Mouse (Mus musculus): Measurements from ENCODE around the gene F13a1. TPM values are rescaled to one million over a fixed set of nuclear protein-coding genes. Genes with fewer than 3 reads are reported as not detected.

F13a1 gene
- total and polyA plus RNA-seq, 3 experiments: not detected

DNA sequence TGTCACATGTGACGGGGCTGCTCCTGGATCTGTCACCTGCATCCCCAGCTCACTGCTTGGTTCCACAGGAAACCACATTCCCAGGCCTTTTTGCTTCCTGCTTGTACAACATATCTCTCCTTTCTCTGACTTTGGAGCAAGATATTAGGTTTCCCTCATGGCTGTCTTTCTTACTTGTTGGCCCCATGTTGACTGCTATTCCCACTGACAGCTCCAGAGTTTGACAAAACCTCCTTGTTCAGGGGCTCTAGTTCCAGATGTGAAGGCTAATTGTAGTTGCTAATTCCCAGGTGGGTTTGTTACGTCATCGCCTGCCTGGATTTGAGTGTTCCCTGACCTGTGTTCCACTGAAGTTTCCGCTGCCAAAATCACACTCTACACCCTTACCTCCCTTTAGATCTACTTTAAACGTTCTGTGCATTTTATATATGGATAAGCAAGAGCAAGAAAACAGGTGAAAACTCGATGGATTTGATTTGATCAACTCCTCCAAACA is 50.8 kb downstream of the F13a1 start:
- Histone ChIP-seq H3K27me3 (ENCODE audit: control insufficient read depth in 1 of 2, insufficient read depth in 2 of 2, low read length in 2 of 2) (no peaks in the 10 kb centered on the region), H3K9me3 (replicated peaks; ENCODE audit: insufficient read depth, low read length) (no peaks in the 10 kb centered on the region), H3K27ac (ENCODE audit: control insufficient read depth, low read depth, low read length) (no peak overlapping the region), H3K9ac (ENCODE audit: control insufficient read depth, low read depth, low read length, poor library complexity, severe bottlenecking) (no peak overlapping the region), H3K4me3 (ENCODE audit: control insufficient read depth in 1 of 2, insufficient read depth in 1 of 2, low read depth in 2 of 2, low read length in 2 of 2) (no peak overlapping the region), H3K36me3 (ENCODE audit: control insufficient read depth in 1 of 2, insufficient read depth in 2 of 2, low read length in 2 of 2) (no peaks in the 10 kb centered on the region), H3K4me1 (ENCODE audit: control insufficient read depth in 1 of 2, insufficient read depth in 2 of 2, low read length in 2 of 2) (no peaks in the 10 kb centered on the region), H3K79me2 (ENCODE audit: control insufficient read depth, insufficient read depth, low read length, poor library complexity) (no peaks in the 10 kb centered on the region)
- TF ChIP-seq GATA1 (IDR thresholded peaks at IDR 0.05; ENCODE audit: low read depth, low read length) (no peak), RCOR1 (IDR thresholded peaks at IDR 0.05; ENCODE audit: low read depth, low read length) (no peak), CTCF (IDR thresholded peaks at IDR 0.05 in 2 of 3, conservative IDR thresholded peaks at IDR 0.05 in 1 of 3; ENCODE audit: control insufficient read depth in 1 of 3, insufficient read depth in 1 of 3, low read depth in 2 of 3, low read length in 3 of 3, poor library complexity in 1 of 3, severe bottlenecking in 1 of 3) (no peak), E2F4 (IDR thresholded peaks at IDR 0.05; ENCODE audit: borderline replicate concordance, low read depth, low read length) (no peak)
- no peak for DNase-seq (ENCODE audit: low read depth, low spot score)

DNA sequence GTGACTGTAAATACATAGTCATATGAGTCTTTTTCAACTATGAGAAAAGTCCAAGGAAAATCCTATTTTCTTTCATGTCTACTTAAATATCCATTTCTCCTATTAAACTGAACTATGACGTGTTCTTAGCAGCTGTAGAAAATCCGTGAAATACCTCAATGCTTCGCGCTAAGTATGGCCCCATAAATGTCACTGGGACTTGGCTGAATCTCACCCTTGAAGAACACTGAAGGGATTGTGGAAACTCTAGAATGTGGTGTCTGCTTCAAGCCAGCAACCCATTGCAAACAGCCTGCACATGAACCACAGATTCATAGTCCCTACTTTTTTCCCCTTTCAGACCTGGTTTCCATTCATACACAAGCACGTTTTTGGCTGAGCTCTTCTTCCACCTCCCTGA is 56.5 kb downstream of the F13a1 start:
- Histone ChIP-seq H3K9me3 (replicated peaks; ENCODE audit: insufficient read depth, low read length) (no peaks in the 10 kb centered on the region), H3K36me3 (ENCODE audit: control insufficient read depth in 1 of 2, insufficient read depth in 2 of 2, low read length in 2 of 2) (no peaks in the 10 kb centered on the region), H3K9ac (ENCODE audit: control insufficient read depth, low read depth, low read length, poor library complexity, severe bottlenecking) (no peak overlapping the region), H3K4me1 (ENCODE audit: control insufficient read depth in 1 of 2, insufficient read depth in 2 of 2, low read length in 2 of 2) (no peaks in the 10 kb centered on the region), H3K4me3 (ENCODE audit: control insufficient read depth in 1 of 2, insufficient read depth in 1 of 2, low read depth in 2 of 2, low read length in 2 of 2) (no peak overlapping the region), H3K27ac (ENCODE audit: control insufficient read depth, low read depth, low read length) (no peak overlapping the region), H3K27me3 (ENCODE audit: control insufficient read depth in 1 of 2, insufficient read depth in 2 of 2, low read length in 2 of 2) (no peaks in the 10 kb centered on the region), H3K79me2 (ENCODE audit: control insufficient read depth, insufficient read depth, low read length, poor library complexity) (no peaks in the 10 kb centered on the region)
- TF ChIP-seq GABPA (IDR thresholded peaks at IDR 0.05; ENCODE audit: low read depth, low read length): no peak
- TF ChIP-seq JUND (IDR thresholded peaks at IDR 0.05; ENCODE audit: low read depth, low read length): no peak
- no peak for TF ChIP-seq SMC3 (IDR thresholded peaks at IDR 0.05; ENCODE audit: low read depth, low read length)
- TF ChIP-seq TAL1 (IDR thresholded peaks at IDR 0.05; ENCODE audit: low read length): no peak
- TF ChIP-seq GATA1 (IDR thresholded peaks at IDR 0.05; ENCODE audit: low read depth, low read length): no peak
- TF ChIP-seq ZNF384 (IDR thresholded peaks at IDR 0.05; ENCODE audit: low read depth, low read length): no peak
- TF ChIP-seq E2F4 (IDR thresholded peaks at IDR 0.05; ENCODE audit: borderline replicate concordance, low read depth, low read length): no peak
- no peak for TF ChIP-seq MAFK (IDR thresholded peaks at IDR 0.05; ENCODE audit: borderline replicate concordance, low read depth, low read length)
- no peak for TF ChIP-seq MAZ (IDR thresholded peaks at IDR 0.05; ENCODE audit: low read depth, low read length)
- no peak for TF ChIP-seq CTCF (IDR thresholded peaks at IDR 0.05 in 2 of 3, conservative IDR thresholded peaks at IDR 0.05 in 1 of 3; ENCODE audit: control insufficient read depth in 1 of 3, insufficient read depth in 1 of 3, low read depth in 2 of 3, low read length in 3 of 3, poor library complexity in 1 of 3, severe bottlenecking in 1 of 3)
- TF ChIP-seq HCFC1 (IDR thresholded peaks at IDR 0.05; ENCODE audit: low read depth, low read length): no peak
- TF ChIP-seq TBP (IDR thresholded peaks at IDR 0.05; ENCODE audit: low read depth, low read length): no peak
- TF ChIP-seq MXI1 (IDR thresholded peaks at IDR 0.05; ENCODE audit: low read depth, low read length): no peak
- TF ChIP-seq ETS1 (IDR thresholded peaks at IDR 0.05; ENCODE audit: low read depth, low read length): no peak
- DNase-seq (ENCODE audit: low read depth, low spot score): no peak

DNA sequence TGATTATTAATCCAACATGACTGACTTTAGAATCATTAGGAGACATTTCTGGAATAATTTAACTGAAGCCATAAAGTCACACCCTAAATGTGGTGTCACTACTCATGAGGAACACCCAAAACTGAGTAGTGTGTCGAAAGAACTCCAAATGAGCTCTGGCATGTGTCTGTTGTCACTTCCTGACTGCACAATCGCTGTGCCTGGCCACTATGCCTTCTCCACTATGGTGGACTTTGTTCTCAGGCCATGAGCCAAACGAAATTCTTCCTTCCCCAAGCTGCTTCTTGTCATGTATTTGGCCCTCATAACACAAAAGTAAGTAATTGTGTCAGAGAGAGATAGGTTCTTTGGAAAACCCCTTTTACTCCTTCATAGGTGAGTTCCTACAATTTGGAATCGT is 61.7 kb downstream of the F13a1 start:
- H3K27ac ChIP-seq (ENCODE audit: control insufficient read depth, low read depth, low read length): no peak overlapping the region
- H3K9me3 ChIP-seq (replicated peaks; ENCODE audit: insufficient read depth, low read length): no peaks in the 10 kb centered on the region
- no peaks in the 10 kb centered on the region for H3K4me1 ChIP-seq (ENCODE audit: control insufficient read depth in 1 of 2, insufficient read depth in 2 of 2, low read length in 2 of 2)
- no peaks in the 10 kb centered on the region for H3K79me2 ChIP-seq (ENCODE audit: control insufficient read depth, insufficient read depth, low read length, poor library complexity)
- no peaks in the 10 kb centered on the region for H3K36me3 ChIP-seq (ENCODE audit: control insufficient read depth in 1 of 2, insufficient read depth in 2 of 2, low read length in 2 of 2)
- no peak overlapping the region for H3K4me3 ChIP-seq (ENCODE audit: control insufficient read depth in 1 of 2, insufficient read depth in 1 of 2, low read depth in 2 of 2, low read length in 2 of 2)
- no peak for DNase-seq (ENCODE audit: low read depth, low spot score)
- no peaks in the 10 kb centered on the region for H3K27me3 ChIP-seq (ENCODE audit: control insufficient read depth in 1 of 2, insufficient read depth in 2 of 2, low read length in 2 of 2)
- no peak overlapping the region for H3K9ac ChIP-seq (ENCODE audit: control insufficient read depth, low read depth, low read length, poor library complexity, severe bottlenecking)
- TF ChIP-seq GABPA (IDR thresholded peaks at IDR 0.05; ENCODE audit: low read depth, low read length): no peak
- TF ChIP-seq EP300 (IDR thresholded peaks at IDR 0.05; ENCODE audit: low read depth in 1 of 2, low read length in 2 of 2): no peak
- no peak for TF ChIP-seq MAX (IDR thresholded peaks at IDR 0.05; ENCODE audit: low read length)
- TF ChIP-seq RAD21 (IDR thresholded peaks at IDR 0.05; ENCODE audit: low read depth, low read length): no peak
- TF ChIP-seq MAZ (IDR thresholded peaks at IDR 0.05; ENCODE audit: low read depth, low read length): no peak
- no peak for TF ChIP-seq SIN3A (IDR thresholded peaks at IDR 0.05; ENCODE audit: low read length)
- TF ChIP-seq ETS1 (IDR thresholded peaks at IDR 0.05; ENCODE audit: low read depth, low read length): no peak
- TF ChIP-seq SMC3 (IDR thresholded peaks at IDR 0.05; ENCODE audit: low read depth, low read length): no peak
- no peak for TF ChIP-seq CHD2 (IDR thresholded peaks at IDR 0.05; ENCODE audit: low read length)
- no peak for TF ChIP-seq HCFC1 (IDR thresholded peaks at IDR 0.05; ENCODE audit: low read depth, low read length)
- TF ChIP-seq TBP (IDR thresholded peaks at IDR 0.05; ENCODE audit: low read depth, low read length): no peak
- no peak for TF ChIP-seq UBTF (IDR thresholded peaks at IDR 0.05; ENCODE audit: borderline replicate concordance, insufficient read depth, low read depth, low read length)
- no peak for TF ChIP-seq MYC (IDR thresholded peaks at IDR 0.05; ENCODE audit: low read depth, low read length)
- TF ChIP-seq ZNF384 (IDR thresholded peaks at IDR 0.05; ENCODE audit: low read depth, low read length): no peak
- TF ChIP-seq USF1 (IDR thresholded peaks at IDR 0.05; ENCODE audit: low read depth, low read length): no peak
- TF ChIP-seq MEF2A (IDR thresholded peaks at IDR 0.05; ENCODE audit: extremely low read depth, insufficient replicate concordance, low read depth, low read length, poor library complexity, severe bottlenecking): no peak
- TF ChIP-seq CTCF (IDR thresholded peaks at IDR 0.05 in 2 of 3, conservative IDR thresholded peaks at IDR 0.05 in 1 of 3; ENCODE audit: control insufficient read depth in 1 of 3, insufficient read depth in 1 of 3, low read depth in 2 of 3, low read length in 3 of 3, poor library complexity in 1 of 3, severe bottlenecking in 1 of 3): no peak
